Mouse (Mus musculus) stomach, postnatal 0 days (tissue): ENCODE results near the gene Plekhh2. TPM values are rescaled to one million over a fixed set of nuclear protein-coding genes. Genes with fewer than 3 reads are reported as not detected.
"Not testable (repeated sequence)": the region's sequence is repeated elsewhere in the genome, so short reads cannot be mapped to it uniquely, and the experiment has no call there.

Experiments used
- ATAC-seq: fragments of 200-750 bp; cut with Nextera tagmentation; 2 replicates; pipeline ENCODE4 v1.8.0; 2017; ENCODE audit not compliant: low FRiP score, low TSS enrichment
- DNase-seq: peaks from one replicate; pipeline ENCODE4 v3.0.0-alpha.2; 2016; ENCODE audit warnings: low spot score
- H3K27ac ChIP-seq: fragments of 300-500 bp; sonication (generic); replicated peaks from 2 replicates; pipeline ENCODE4 v1.5.1; 2014; ENCODE audit warnings: mild to moderate bottlenecking, control low read depth
- H3K27me3 ChIP-seq: fragments of 300-500 bp; sonication (generic); 2 replicates; pipeline ENCODE4 v1.6.1; 2014; ENCODE audit warnings: low read length; ENCODE audit not compliant: control insufficient read depth, insufficient read depth
- H3K36me3 ChIP-seq: fragments of 300-500 bp; sonication (generic); 2 replicates; pipeline ENCODE4 v1.6.1; 2014; ENCODE audit warnings: low read length, mixed read lengths; ENCODE audit not compliant: control insufficient read depth, insufficient read depth
- H3K4me1 ChIP-seq: fragments of 300-500 bp; sonication (generic); replicated peaks from 2 replicates; pipeline ENCODE4 v1.6.1; 2014; ENCODE audit warnings: antibody characterized with exemption; ENCODE audit not compliant: control insufficient read depth, insufficient read depth
- H3K4me2 ChIP-seq: fragments of 300-500 bp; sonication (generic); replicated peaks from 2 replicates; pipeline ENCODE4 v1.6.1; 2014; ENCODE audit warnings: low read depth, mild to moderate bottlenecking, control low read depth, moderate library complexity
- H3K4me3 ChIP-seq: fragments of 300-500 bp; sonication (generic); 2 replicates; pipeline ENCODE4 v1.5.1; 2014; ENCODE audit warnings: low read depth, low read length, control low read depth
- H3K9ac ChIP-seq: fragments of 300-500 bp; sonication (generic); 2 replicates; pipeline ENCODE4 v1.6.1; 2014; ENCODE audit warnings: mild to moderate bottlenecking, low read length, control low read depth, mixed read lengths
- H3K9me3 ChIP-seq: fragments of 300-500 bp; sonication (generic); 2 replicates; pipeline ENCODE4 v1.6.1; 2016; ENCODE audit warnings: low read length; ENCODE audit not compliant: control insufficient read depth
- CTCF ChIP-seq: IDR thresholded peaks from 2 replicates; pipeline ENCODE4 v1.5.1; 2016; ENCODE audit warnings: antibody characterized with exemption, low read depth, mild to moderate bottlenecking, moderate library complexity
- EP300 ChIP-seq: optimal IDR thresholded peaks from 2 replicates; pipeline ENCODE3; 2016; ENCODE audit warnings: antibody characterized with exemption
- WGBS: fragments of 180-500 bp; shearing (Covaris S2); extraction: QIAGEN DNeasy Blood & Tissue Kit; methylation state at CpG from one replicate; pipeline ENCODE4 v1.1.7; 2014; 5-methylcytosine and 5-hydroxymethylcytosine counted together
- polyA plus RNA-seq: library from polyadenylated mRNA; unstranded; fragments of >200 nt; fragmentation: Nextera tagmentation; extraction: Ambion mirVana; gene quantifications from 2 replicates; pipeline ENCODE4 v1.2.1, GENCODE M21; 2015

Gene Plekhh2
- polyA plus RNA-seq, 1 experiment from 2014 or later: 2.4 TPM

DNA sequence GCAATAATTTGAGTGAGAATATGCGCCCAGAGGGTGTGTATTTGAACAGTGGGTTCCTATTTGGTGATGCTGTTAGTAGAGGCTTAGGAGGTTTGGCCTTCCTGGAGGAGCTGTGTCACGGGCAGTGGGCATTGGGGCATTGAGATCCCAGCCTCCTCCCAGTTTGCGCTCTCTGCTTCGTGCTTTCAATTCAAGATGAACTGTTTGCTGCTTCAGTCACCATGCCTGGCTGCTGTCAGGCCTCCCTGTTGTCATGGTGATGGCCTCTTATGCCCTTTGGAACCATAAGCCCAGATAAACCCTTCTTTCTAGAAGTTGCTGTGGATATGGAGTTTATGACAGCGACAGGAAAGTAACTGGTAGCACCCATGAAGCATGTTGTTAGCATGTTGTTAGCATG is 40.5 kb downstream of the Plekhh2 start:
- Histone ChIP-seq H3K4me3 (no peak overlapping the region), H3K9me3 (no peaks in the 10 kb centered on the region), H3K36me3 (no peaks in the 10 kb centered on the region), H3K9ac (no peak overlapping the region), H3K27ac (no peak overlapping the region), H3K4me2 (no peak overlapping the region), H3K4me1 (no peaks in the 10 kb centered on the region), H3K27me3 (no peaks in the 10 kb centered on the region)
- DNase-seq (no peak), ATAC-seq (no peak)
- no peak for TF ChIP-seq EP300
- TF ChIP-seq CTCF: no peak
- 66% methylated on average over 5 of the region's 5 CpGs for WGBS

DNA sequence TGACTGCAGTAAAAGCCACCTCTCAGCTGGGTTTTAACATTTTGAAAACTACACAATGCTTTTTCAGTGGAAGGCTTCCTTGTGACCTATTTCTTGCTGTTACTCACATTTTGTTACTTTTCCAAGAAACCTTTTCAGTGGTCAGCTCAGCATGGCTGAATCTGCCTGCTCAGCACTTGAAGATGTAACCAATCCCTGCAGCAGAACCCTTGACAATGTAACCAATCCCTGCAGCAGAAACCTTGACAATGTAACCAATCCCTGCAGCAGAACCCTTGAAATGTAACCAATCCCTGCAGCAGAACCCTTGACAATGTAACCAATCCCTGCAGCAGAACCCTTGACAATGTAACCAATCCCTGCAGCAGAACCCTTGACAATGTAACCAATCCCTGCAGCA is 52.6 kb downstream of the Plekhh2 start:
- H3K4me2 ChIP-seq, H3K27me3 ChIP-seq, H3K4me1 ChIP-seq, H3K36me3 ChIP-seq, H3K9ac ChIP-seq, H3K9me3 ChIP-seq, H3K4me3 ChIP-seq, ATAC-seq, DNase-seq, H3K27ac ChIP-seq: not testable (repeated sequence)

DNA sequence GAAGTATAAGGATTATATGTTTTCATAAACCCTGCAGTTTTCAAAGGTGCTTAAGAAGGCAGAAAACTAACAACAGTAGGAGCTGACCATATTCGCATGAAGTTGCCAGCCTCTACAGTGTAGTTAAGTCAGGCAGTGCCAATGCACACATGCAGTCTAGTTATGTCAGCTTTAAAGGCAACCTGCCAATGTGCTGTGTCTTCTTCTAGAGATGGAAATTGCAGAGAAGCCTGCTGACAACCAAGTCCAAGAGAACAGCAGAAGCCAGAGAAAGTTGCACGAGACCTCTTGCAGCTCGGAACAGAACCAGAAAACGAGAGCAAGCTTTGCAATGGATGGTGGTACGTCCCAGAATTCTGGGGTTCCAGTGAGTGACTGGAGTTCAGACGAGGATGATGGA is 54.1 kb downstream of the Plekhh2 start:
- no peak overlapping the region for H3K4me3 ChIP-seq
- ATAC-seq: no peak
- no peak for DNase-seq
- H3K9me3 ChIP-seq: no peaks in the 10 kb centered on the region
- H3K36me3 ChIP-seq: no peaks in the 10 kb centered on the region; the same call in 1 of the 2 replicates
- H3K27me3 ChIP-seq: no peaks in the 10 kb centered on the region
- 92% methylated on average over 6 of the region's 6 CpGs for WGBS
- TF ChIP-seq CTCF (no peak), EP300 (no peak)
- H3K4me1 ChIP-seq: no peaks in the 10 kb centered on the region
- no peak overlapping the region for H3K9ac ChIP-seq
- H3K27ac ChIP-seq: no peak overlapping the region
- no peak overlapping the region for H3K4me2 ChIP-seq

DNA sequence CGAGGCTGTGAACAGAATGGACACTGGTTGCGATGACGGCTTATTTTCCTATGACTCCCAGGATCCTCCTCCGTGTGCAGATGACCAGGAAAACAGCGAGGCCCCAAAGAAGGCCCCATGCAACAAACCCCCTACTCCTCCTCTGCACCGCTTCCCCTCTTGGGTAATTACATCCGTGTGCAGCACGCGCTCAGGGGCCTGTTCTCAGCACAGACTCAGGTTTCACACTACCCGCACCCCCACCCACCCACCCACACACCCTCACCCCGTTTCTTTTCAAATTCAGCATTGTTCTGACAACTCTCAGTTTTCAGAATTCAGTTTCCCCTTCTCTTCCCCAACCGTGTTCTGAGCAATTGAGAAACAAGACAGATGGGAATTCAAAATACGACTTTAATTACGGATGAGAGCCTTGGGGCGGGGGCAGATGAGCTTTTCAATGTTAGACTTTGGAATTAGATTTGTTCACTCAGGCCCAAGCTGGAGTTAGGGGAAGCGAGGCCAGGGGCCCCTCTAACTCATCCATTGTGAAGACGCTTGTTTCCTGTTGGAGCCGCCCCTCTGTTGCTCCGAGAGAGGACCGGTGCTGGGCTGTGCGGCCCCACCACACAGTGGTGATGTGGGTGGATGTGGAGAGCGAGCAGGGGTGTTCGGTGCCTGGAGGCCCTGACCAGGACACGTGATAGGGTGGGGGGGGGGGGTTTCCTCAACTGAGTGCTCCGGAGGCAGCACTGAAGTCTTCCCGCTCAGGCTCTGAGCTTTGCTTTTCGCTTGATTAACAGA is 55.3 kb downstream of the Plekhh2 start:
- no peak overlapping the region for H3K4me2 ChIP-seq

DNA sequence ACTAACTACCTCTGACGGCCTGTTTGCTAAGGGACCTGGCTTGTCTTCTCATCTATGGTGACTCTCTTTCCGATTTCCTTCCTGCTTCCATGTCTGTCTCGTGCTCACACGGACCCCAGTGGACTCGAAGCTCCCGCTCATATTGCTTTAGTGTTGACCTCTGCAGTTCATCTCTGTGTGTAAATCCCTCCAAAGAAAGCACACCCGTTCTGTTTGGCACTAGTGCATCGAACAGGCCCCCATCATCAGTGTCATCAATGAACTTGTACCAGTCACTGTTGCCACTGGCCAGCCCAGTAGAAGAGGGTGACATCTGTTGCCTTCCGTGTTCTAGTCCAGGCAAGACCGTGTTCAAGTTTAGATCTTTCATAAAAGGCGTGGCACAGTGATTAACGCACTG is 57.1 kb downstream of the Plekhh2 start:
- no peak for TF ChIP-seq EP300
- no peak for TF ChIP-seq CTCF
- 85% methylated on average over 12 of the region's 12 CpGs for WGBS
- Histone ChIP-seq H3K9ac (no peak overlapping the region), H3K4me2 (no peak overlapping the region), H3K4me3 (no peak overlapping the region), H3K27ac (no peak overlapping the region), H3K36me3 (no peaks in the 10 kb centered on the region), H3K27me3 (no peaks in the 10 kb centered on the region), H3K4me1 (no peaks in the 10 kb centered on the region), H3K9me3 (no peaks in the 10 kb centered on the region)
- no peak for ATAC-seq
- DNase-seq: no peak

More for the DNA sequence above, 55.3 kb downstream of the Plekhh2 start:
- no peak for ATAC-seq
- 67% methylated on average over 27 of the region's 27 CpGs for WGBS
- Histone ChIP-seq H3K4me3 (no peak overlapping the region), H3K9me3 (no peaks in the 10 kb centered on the region), H3K27me3 (no peaks in the 10 kb centered on the region), H3K36me3 (no peaks in the 10 kb centered on the region), H3K9ac (no peak overlapping the region), H3K27ac (no peak overlapping the region), H3K4me1 (no peaks in the 10 kb centered on the region)
- DNase-seq: no peak
- TF ChIP-seq CTCF (no peak), EP300 (no peak)

DNA sequence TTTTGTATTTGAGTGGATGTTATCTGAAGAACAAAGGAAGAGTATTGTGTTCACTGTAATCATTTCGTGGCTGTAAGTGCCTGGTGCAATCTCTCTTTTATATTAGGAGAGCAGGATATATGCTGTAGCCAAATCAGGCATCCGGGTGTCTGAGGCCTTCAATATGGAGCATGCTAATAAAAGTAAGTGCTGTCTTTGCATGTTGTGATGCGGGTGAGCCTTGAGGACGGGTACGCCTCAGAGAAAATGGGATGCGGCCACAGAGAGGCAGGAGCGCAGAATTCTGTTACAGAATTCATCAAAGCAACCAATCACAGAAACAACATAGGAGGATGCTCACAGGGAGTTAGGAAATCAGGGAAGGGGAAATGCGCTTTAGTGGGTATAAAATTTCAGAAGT is 58.1 kb downstream of the Plekhh2 start:
- no peak overlapping the region for H3K4me3 ChIP-seq
- H3K36me3 ChIP-seq: no peaks in the 10 kb centered on the region
- no peaks in the 10 kb centered on the region for H3K27me3 ChIP-seq
- no peak overlapping the region for H3K27ac ChIP-seq
- TF ChIP-seq CTCF (no peak), EP300 (no peak)
- no peak overlapping the region for H3K4me2 ChIP-seq
- no peaks in the 10 kb centered on the region for H3K4me1 ChIP-seq
- no peaks in the 10 kb centered on the region for H3K9me3 ChIP-seq
- H3K9ac ChIP-seq: no peak overlapping the region
- ATAC-seq (no peak), DNase-seq (no peak)
- 85% methylated on average over 8 of the region's 8 CpGs for WGBS
